Mouse (Mus musculus) intestine, embryonic 14.5 days (tissue): ENCODE measurements around the gene Rcor1. TPM values are rescaled to one million over a fixed set of nuclear protein-coding genes. Genes with fewer than 3 reads are reported as not detected.

Experiments used
- ATAC-seq: fragments of 200-750 bp; cut with Nextera tagmentation; replicated peaks from 2 replicates; pipeline ENCODE4 v1.8.0; 2017; ENCODE audit warnings: low read depth, moderate number of reproducible peaks, moderate TSS enrichment, moderate library complexity; ENCODE audit not compliant: low FRiP score, low TSS enrichment
- DNase-seq: peaks from one replicate; pipeline ENCODE4 v3.0.0-alpha.2; 2018; ENCODE audit warnings: low spot score
- H3K27ac ChIP-seq: fragments of 300-500 bp; sonication (generic); 2 replicates; pipeline ENCODE4 v1.5.1; 2014; ENCODE audit warnings: low read depth, mild to moderate bottlenecking, control low read depth
- H3K27me3 ChIP-seq: fragments of 300-500 bp; sonication (generic); replicated peaks from 2 replicates; pipeline ENCODE4 v1.6.1; 2014; ENCODE audit warnings: low read length, control low read depth; ENCODE audit not compliant: control insufficient read depth, insufficient read depth
- H3K36me3 ChIP-seq: fragments of 300-500 bp; sonication (generic); 2 replicates; pipeline ENCODE4 v1.6.1; 2014; ENCODE audit warnings: low read length, control low read depth; ENCODE audit not compliant: control insufficient read depth, insufficient read depth
- H3K4me1 ChIP-seq: fragments of 300-500 bp; sonication (generic); replicated peaks from 2 replicates; pipeline ENCODE4 v1.6.1; 2014; ENCODE audit warnings: low read length, control low read depth, mixed read lengths; ENCODE audit not compliant: control insufficient read depth, insufficient read depth
- H3K4me2 ChIP-seq: fragments of 300-500 bp; sonication (generic); 2 replicates; pipeline ENCODE4 v1.6.1; 2014; ENCODE audit warnings: low read length
- H3K4me3 ChIP-seq: fragments of 300-500 bp; sonication (generic); 2 replicates; pipeline ENCODE4 v1.5.1; 2014; ENCODE audit warnings: low read depth, low read length, control low read depth, mixed read lengths
- H3K9ac ChIP-seq: fragments of 300-500 bp; sonication (generic); 2 replicates; pipeline ENCODE4 v1.6.1; 2014; ENCODE audit warnings: mild to moderate bottlenecking, low read length
- H3K9me3 ChIP-seq: fragments of 300-500 bp; sonication (generic); 2 replicates; pipeline ENCODE4 v1.6.1; 2016; ENCODE audit warnings: low read length, control low read depth; ENCODE audit not compliant: control insufficient read depth
- WGBS: fragments of 180-500 bp; shearing (Covaris S2); extraction: QIAGEN DNeasy Blood & Tissue Kit; methylation state at CpG from one replicate; pipeline ENCODE4 v1.1.7; 2014; 5-methylcytosine and 5-hydroxymethylcytosine counted together
- polyA plus RNA-seq: library from polyadenylated mRNA; unstranded; fragments of >200 nt; fragmentation: Nextera tagmentation; extraction: Ambion mirVana; gene quantifications from 2 replicates; pipeline ENCODE4 v1.2.1, GENCODE M21; 2014

Gene Rcor1
- polyA plus RNA-seq, 1 experiment from 2014 or later, result 15.9 TPM

DNA sequence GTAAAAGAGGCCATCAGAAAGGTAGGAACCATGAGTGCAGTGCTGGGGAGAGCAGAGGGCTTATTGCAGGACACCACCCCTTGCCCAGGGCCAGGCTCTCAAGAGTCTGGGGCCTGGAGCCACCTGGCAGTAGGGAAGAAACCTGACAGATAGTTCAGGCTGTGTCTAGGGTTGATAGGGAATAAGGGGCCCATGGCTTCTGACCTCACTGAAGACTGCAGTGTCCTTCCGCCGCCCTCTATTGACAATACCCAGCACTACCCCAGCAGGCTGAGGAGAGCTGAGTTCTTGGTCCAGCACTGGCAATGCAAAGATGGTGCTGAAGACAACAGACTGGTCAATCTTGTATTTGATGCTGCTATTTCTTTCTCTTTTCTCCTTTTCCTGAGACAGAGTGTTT is 97.9 kb downstream of the Rcor1 start:
- Histone ChIP-seq H3K9me3 (no peaks in the 10 kb centered on the region), H3K9ac (no peak overlapping the region), H3K36me3 (no peaks in the 10 kb centered on the region), H3K4me1 (no peaks in the 10 kb centered on the region), H3K27me3 (no peaks in the 10 kb centered on the region), H3K4me3 (no peak overlapping the region), H3K27ac (no peak overlapping the region), H3K4me2 (no peak overlapping the region)
- DNase-seq (no peak), ATAC-seq (no peak)
- 55% methylated on average over 2 of the region's 2 CpGs for WGBS

DNA sequence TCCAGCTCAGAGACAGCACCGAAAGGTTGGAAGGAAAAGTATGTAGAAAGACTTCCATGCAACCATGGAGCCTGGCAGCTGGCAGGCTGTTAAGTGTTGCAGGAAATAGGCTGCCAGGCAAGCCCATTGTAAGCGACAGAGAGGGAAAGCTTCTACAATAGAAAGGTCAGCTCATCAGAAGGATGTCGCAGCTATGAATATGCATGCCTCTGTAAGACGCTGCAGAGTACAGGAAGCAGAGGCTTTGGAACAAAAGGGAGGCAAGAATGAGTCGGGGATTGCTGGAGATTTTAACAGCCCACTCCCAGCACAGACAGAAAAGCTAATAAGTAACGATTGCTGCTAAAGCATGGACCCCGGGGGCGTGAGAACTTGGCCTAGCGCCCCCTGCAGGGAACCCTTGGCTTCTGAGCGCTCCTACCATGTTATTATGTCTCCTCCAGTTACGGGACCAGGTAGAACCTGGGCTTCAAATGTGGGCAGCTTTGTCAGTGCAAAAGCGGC is 103.9 kb downstream of the Rcor1 start:
- 0 out of 2 replicates have a peak overlapping the region, but pooled peaks have one; percentile 8 for H3K4me2 ChIP-seq
- peak; percentile 38; the same call in 1 of the 2 replicates for ATAC-seq

DNA sequence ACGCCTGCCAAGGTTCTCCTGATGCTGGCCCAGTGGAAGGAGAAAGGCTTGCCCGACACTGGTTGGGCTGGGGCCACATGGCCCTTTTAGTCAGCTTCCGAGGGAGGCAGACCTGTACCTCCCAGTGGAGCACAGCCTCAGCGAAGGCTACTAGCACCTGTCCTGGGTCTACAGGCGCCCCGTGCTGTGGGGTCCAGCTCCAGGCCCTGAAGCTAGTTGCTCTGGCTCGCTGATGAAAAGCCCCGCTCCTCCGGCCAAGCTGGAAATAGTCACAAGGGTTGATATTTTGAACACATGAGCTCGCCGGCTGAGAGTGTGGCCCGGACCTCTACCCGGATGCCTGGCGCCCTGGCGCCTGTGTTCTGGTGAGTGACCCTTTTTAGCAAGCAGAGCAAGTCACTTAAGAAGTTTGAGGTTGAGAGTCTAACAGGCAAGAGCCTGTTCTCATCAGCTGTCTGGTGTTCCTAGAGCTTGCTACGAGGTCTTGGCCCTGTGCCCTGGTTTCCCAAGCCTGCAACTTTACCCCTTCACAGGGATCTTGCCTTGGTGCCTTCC is 104.4 kb downstream of the Rcor1 start:
- Histone ChIP-seq H3K4me2 (no peak overlapping the region), H3K9ac (no peak overlapping the region), H3K4me3 (no peak overlapping the region), H3K27me3 (no peaks in the 10 kb centered on the region), H3K27ac (no peak overlapping the region), H3K9me3 (no peaks in the 10 kb centered on the region), H3K36me3 (no peaks in the 10 kb centered on the region), H3K4me1 (0 out of 2 replicates have a peak, but pooled peaks cover 7% of the 10 kb centered on the region)
- peak; percentile 34; the same call in 1 of the 2 replicates for ATAC-seq
- DNase-seq, result no peak
- 74% methylated on average over 16 of the region's 16 CpGs for WGBS

More for the DNA sequence above, 103.9 kb downstream of the Rcor1 start:
- WGBS, result 29% methylated on average over 12 of the region's 12 CpGs
- H3K4me1 ChIP-seq, result 0 out of 2 replicates have a peak, but pooled peaks cover 7% of the 10 kb centered on the region
- H3K27me3 ChIP-seq, result no peaks in the 10 kb centered on the region
- DNase-seq, result peak; percentile 65
- no peak overlapping the region for H3K27ac ChIP-seq
- no peak overlapping the region; the same call in 1 of the 2 replicates for H3K9ac ChIP-seq
- no peaks in the 10 kb centered on the region for H3K36me3 ChIP-seq
- no peak overlapping the region for H3K4me3 ChIP-seq
- H3K9me3 ChIP-seq, result no peaks in the 10 kb centered on the region

DNA sequence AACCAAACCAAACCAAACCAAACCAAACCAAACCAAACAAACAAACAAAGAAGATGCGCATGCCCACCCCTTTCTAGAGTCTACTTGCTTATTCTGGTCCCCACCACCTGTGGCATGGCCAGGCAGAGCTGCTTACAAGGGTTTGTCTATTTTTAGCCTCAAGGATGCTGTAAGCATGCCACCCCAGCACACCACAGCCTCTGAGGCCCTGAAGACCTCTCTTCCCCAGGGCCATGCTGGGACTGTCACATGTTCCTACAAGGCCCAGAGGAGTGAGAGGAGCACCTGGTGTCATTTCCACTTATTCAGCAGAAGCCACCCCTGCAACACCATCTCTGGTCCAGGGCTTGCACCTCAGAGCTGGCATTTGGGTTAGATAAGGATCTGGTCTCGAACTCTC is 105.4 kb downstream of the Rcor1 start:
- H3K4me1 ChIP-seq, result 0 out of 2 replicates have a peak, but pooled peaks cover 9% of the 10 kb centered on the region
- H3K4me2 ChIP-seq, result no peak overlapping the region
- H3K27ac ChIP-seq, result no peak overlapping the region
- H3K9ac ChIP-seq, result no peak overlapping the region
- DNase-seq (no peak), ATAC-seq (no peak)
- H3K4me3 ChIP-seq, result no peak overlapping the region
- H3K9me3 ChIP-seq, result no peaks in the 10 kb centered on the region
- H3K27me3 ChIP-seq, result no peaks in the 10 kb centered on the region
- no peaks in the 10 kb centered on the region for H3K36me3 ChIP-seq
- WGBS, result 89% methylated on average over 2 of the region's 2 CpGs

DNA sequence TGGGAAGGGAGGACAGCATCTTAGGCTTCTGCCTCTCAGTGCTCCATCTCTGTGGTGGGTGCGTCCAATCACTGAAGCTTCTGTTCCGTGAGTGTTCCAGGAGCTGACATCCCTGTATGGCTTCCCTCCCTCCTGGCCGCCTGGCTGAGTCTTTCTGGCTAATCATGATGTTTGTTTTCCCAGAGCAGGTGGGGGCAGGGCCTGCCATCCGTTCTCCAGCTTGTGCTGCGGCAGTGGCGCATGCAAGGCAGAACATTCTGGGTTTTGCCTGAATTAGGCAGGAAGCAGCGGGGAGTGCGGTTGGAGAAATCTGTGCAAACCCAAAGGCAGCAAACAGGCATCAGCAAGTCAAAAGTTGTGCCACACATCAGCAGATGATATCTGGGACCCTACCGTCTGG is 106.1 kb downstream of the Rcor1 start:
- 0 out of 2 replicates have a peak, but pooled peaks cover 12% of the 10 kb centered on the region for H3K4me1 ChIP-seq
- no peak overlapping the region for H3K4me2 ChIP-seq
- no peaks in the 10 kb centered on the region for H3K9me3 ChIP-seq
- DNase-seq (no peak), ATAC-seq (no peak)
- H3K36me3 ChIP-seq, result no peaks in the 10 kb centered on the region
- no peak overlapping the region for H3K9ac ChIP-seq
- WGBS, result 29% methylated on average over 9 of the region's 9 CpGs
- H3K27me3 ChIP-seq, result no peaks in the 10 kb centered on the region
- no peak overlapping the region for H3K27ac ChIP-seq
- H3K4me3 ChIP-seq, result no peak overlapping the region

DNA sequence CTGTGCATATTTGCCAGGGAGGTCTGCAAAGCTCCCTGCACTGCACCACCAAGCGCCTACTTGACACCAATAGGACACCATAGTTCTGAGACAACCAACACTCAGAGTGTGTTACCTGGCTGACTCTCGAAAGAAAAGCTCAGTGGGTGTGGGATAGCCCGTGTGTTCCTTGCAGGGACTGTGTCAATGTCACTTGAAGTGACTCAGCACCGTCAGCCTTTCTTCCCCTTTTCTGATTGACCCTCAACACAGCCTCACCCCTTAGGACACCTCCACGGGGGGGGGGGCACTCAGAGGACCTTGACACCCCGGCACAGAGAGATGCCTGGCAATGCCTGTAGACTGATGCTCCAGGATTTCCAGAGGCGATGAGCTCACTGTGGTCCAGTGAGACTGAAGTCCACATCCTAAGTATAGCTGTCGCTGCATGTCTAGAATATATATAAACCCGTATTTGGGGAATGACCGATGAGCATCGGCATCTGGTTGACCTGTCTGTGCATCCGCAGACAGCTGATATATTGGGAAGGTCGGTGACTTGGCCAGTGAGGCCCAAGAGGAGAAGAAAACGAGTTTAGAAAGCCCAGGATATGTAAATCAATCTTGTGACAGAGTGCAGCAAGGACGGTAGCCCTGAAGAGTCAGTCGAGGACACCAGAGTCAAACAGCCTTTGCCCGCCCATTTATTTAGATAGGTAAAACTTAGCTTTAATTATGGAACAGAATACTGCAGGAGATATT is 110.5 kb downstream of the Rcor1 start:
- Histone ChIP-seq H3K27me3 (no peaks in the 10 kb centered on the region), H3K4me2 (no peak overlapping the region), H3K27ac (no peak overlapping the region), H3K4me1 (peaks cover 8% of the 10 kb centered on the region; the same call in 1 of the 2 replicates), H3K9me3 (no peaks in the 10 kb centered on the region), H3K36me3 (no peaks in the 10 kb centered on the region), H3K9ac (no peak overlapping the region), H3K4me3 (no peak overlapping the region)
- WGBS, result 57% methylated on average over 17 of the region's 17 CpGs
- ATAC-seq, result no peak
- DNase-seq, result no peak

DNA sequence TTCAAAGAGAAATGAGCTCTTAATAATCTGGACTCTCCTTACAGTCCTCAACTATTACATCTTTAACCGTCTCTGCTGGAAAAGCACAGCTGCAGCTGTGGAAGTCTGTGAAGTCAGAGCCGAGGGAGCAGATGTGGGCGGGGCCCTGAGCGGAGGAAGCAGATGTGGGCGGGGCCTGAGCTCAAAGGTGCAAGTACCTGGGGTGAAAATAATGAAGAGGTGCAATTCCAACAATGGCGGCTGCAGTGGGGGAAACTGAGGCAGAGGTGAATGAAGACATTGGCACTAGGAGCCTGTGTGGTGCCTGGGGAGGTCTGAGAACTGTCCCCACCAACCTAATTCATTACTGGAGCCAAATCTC is 111.1 kb downstream of the Rcor1 start:
- H3K9me3 ChIP-seq, result 0 out of 2 replicates have a peak, but pooled peaks cover 1% of the 10 kb centered on the region
- no peak overlapping the region for H3K27ac ChIP-seq
- H3K4me3 ChIP-seq, result no peak overlapping the region
- no peaks in the 10 kb centered on the region for H3K36me3 ChIP-seq
- no peak overlapping the region for H3K4me2 ChIP-seq
- peaks cover 8% of the 10 kb centered on the region; the same call in 1 of the 2 replicates for H3K4me1 ChIP-seq
- no peak overlapping the region for H3K9ac ChIP-seq
- no peaks in the 10 kb centered on the region for H3K27me3 ChIP-seq
- ATAC-seq (0 out of 2 replicates have a peak, but pooled peaks have one; percentile 42), DNase-seq (peak; percentile 68)
- 4% methylated on average over 6 of the region's 6 CpGs for WGBS

DNA sequence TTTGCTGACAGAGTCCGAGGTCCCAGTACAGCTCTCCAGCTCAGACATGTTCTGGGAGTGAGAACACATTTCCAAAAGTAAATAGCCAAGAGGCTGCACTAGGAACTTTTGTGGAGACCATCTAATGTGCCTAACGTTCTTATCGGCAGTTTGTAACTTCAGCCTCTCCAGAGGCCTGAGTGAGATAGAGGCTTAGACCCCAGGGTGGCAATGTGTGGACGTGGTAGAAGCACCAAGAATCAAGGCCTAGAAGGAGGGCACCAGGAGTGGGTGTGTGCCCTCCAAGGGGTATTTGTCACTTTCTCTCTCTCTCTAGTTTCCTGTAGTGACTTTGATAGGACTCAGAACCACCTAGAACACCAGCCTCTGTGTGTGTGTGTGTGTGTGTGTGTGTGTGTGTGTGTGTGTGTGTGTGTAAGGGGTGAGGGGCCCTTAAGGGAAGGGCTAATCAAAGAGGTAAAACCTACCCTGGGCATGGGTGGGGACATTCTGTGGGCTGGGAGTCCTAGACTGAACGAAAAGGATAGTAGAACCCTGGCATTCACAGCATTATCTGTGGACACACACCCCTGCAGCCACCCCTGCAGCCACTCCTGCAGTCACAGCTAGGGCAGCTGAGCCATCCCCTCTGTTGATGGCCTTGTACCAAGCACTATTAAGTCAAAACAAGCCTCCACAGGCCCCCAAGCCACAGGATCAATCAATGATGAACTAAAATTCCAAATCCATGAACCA is 112.4 kb downstream of the Rcor1 start:
- WGBS, result 88% methylated on average over 5 of the region's 5 CpGs
- no peak for ATAC-seq

More for the DNA sequence above, 112.4 kb downstream of the Rcor1 start:
- Histone ChIP-seq H3K4me2 (no peak overlapping the region), H3K4me3 (no peak overlapping the region), H3K9ac (no peak overlapping the region), H3K4me1 (peaks cover 8% of the 10 kb centered on the region; the same call in 1 of the 2 replicates), H3K27ac (no peak overlapping the region), H3K27me3 (no peaks in the 10 kb centered on the region), H3K9me3 (0 out of 2 replicates have a peak, but pooled peaks cover 3% of the 10 kb centered on the region), H3K36me3 (no peaks in the 10 kb centered on the region)
- DNase-seq, result no peak
